Mouse (Mus musculus) myocyte (in vitro differentiated cells): Measurements from ENCODE around the gene Nrp2.

Source experiments
- MYOD1 ChIP-seq, 3 experiments: IDR thresholded peaks; one replicate each; pipeline ENCODE4 v1.6.1; 2011; ENCODE audit warnings: control low read depth in 2 of 3, low read depth in 2 of 3, mild to moderate bottlenecking in 2 of 3, moderate library complexity in 1 of 3; ENCODE audit not compliant: insufficient read length in 2 of 3, control insufficient read depth in 1 of 3
- POLR2AphosphoS2 ChIP-seq: IDR thresholded peaks from one replicate; pipeline ENCODE4 v1.6.1; 2011; ENCODE audit warnings: low read depth, control low read depth; ENCODE audit not compliant: insufficient read length

DNA sequence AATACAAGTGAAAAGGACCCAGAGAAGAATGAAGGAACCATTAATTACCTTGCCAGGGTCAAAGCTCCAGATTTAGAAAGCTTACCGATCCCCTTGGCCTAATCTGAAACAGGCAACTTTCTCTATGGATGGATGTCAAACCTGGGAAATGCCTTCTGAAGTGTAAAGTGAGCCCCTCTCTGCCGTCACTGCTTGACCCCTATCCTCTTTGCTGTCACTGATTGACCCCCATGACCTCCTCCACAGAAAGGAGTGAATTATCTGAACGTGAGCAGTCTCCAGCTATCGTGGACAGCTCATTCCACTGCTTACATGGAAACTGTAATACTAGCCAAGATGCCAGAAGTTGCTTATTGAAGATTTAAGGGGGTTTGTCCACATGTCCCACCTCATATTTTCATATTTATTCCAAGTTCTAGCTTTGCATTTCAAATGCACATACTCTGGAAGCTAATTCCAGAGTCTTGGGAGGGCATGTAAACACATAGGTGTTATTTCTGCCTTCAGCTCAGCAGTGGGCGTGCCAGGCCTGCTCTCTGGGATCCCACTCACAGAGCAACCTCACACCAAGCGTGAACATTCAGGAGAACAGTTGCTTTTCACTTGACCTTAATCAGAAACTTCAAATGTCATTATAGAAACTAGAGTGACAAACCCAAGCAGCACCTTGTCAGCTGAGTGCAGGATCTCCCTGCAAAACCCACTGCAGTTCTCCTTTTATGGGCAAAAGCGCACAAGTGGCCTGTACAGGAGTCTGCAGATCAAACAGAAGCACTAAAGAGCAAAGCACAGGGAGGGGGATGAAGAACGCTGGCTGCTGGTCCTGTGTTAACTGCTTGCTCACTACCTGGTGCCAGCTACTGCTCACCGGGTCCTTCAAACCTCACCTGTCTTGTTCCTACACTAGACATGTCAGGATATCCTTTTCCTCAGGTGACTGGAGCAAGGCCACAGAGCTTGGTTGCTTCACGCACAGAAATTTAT is 109.9 kb downstream of the Nrp2 start:
- TF ChIP-seq MYOD1 (IDR thresholded peaks at IDR 0.05; ENCODE audit: control insufficient read depth in 1 of 3, insufficient read length in 2 of 3, low read depth in 2 of 3): no peak
- no peak for TF ChIP-seq POLR2AphosphoS2
